Mouse (Mus musculus) liver, embryonic 13.5 days (tissue): ENCODE data around the gene Parvb. TPM values are rescaled to one million over a fixed set of nuclear protein-coding genes. Genes with fewer than 3 reads are reported as not detected.

Experiments
- ATAC-seq: fragments of 200-750 bp; cut with Nextera tagmentation; 2 replicates; pipeline ENCODE4 v1.8.0; 2017; ENCODE audit warnings: low read depth, mild to moderate bottlenecking, moderate number of reproducible peaks, moderate library complexity
- DNase-seq: peaks from one replicate; pipeline ENCODE4 v3.0.0; 2022
- H3K27ac ChIP-seq: fragments of 300-500 bp; sonication (generic); 2 replicates; pipeline ENCODE4 v1.5.1; 2015; ENCODE audit warnings: moderate library complexity, mild to moderate bottlenecking, inconsistent platforms
- H3K27me3 ChIP-seq: fragments of 300-500 bp; sonication (generic); 2 replicates; pipeline ENCODE4 v1.6.1; 2015; ENCODE audit warnings: mild to moderate bottlenecking, inconsistent platforms
- H3K36me3 ChIP-seq: fragments of 300-500 bp; sonication (generic); 2 replicates; pipeline ENCODE4 v1.6.1; 2015; ENCODE audit warnings: mild to moderate bottlenecking, inconsistent platforms
- H3K4me1 ChIP-seq: fragments of 300-500 bp; sonication (generic); replicated peaks from 2 replicates; pipeline ENCODE4 v1.6.1; 2015; ENCODE audit warnings: inconsistent platforms
- H3K4me2 ChIP-seq: fragments of 300-500 bp; sonication (generic); 2 replicates; pipeline ENCODE4 v1.6.1; 2015; ENCODE audit warnings: inconsistent platforms, mild to moderate bottlenecking, moderate library complexity
- H3K4me3 ChIP-seq: fragments of 300-500 bp; sonication (generic); replicated peaks from 2 replicates; pipeline ENCODE4 v1.5.1; 2015; ENCODE audit warnings: mild to moderate bottlenecking, inconsistent platforms
- H3K9ac ChIP-seq: fragments of 300-500 bp; sonication (generic); 2 replicates; pipeline ENCODE4 v1.6.1; 2015; ENCODE audit warnings: mild to moderate bottlenecking, inconsistent platforms
- H3K9me3 ChIP-seq: fragments of 300-500 bp; sonication (generic); replicated peaks from 2 replicates; pipeline ENCODE4 v1.6.1; 2016; ENCODE audit warnings: inconsistent platforms
- WGBS: fragments of 180-500 bp; shearing (Covaris S2); methylation state at CpG from one replicate; pipeline ENCODE4 v1.1.7; 2015; ENCODE audit not compliant: insufficient replicate concordance; 5-methylcytosine and 5-hydroxymethylcytosine counted together
- polyA plus RNA-seq: library from polyadenylated mRNA; unstranded; fragments of >200 nt; fragmentation: Nextera tagmentation; extraction: Ambion mirVana; gene quantifications from 2 replicates; pipeline ENCODE4 v1.2.1, GENCODE M21; 2015

Gene Parvb
- polyA plus RNA-seq, 1 experiment from 2014 or later: 6.7 TPM

DNA sequence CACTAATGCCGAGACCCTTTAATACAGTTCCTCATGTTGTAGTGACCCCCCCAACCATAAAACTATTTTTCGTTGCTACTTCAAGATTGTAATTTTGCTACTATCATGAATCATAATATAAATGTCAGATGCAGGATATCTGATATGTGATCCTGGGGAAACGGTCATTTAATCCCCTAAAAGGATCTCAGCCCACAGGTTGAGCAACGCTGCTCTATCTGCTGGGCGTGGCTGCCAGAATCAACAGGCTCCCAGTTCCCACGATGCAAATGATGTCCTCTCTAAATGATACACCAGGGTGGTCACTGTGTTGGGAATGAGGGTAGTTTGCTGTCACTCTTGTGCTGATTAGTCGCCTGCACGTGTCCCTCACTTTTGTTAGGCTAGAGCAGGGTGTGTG, 65.6 kb downstream of the Parvb start:
- Histone ChIP-seq H3K4me2 (no peak overlapping the region), H3K27me3 (no peaks in the 10 kb centered on the region), H3K4me1 (peaks cover 20% of the 10 kb centered on the region), H3K27ac (no peak overlapping the region), H3K9me3 (no peaks in the 10 kb centered on the region), H3K9ac (no peak overlapping the region), H3K36me3 (peaks cover 4% of the 10 kb centered on the region; the same call in 1 of the 2 replicates), H3K4me3 (no peak overlapping the region)
- 50% methylated on average over 8 of the region's 8 CpGs for WGBS
- DNase-seq (no peak), ATAC-seq (no peak)

GRCm38 (mm10) chr15:84298804-84299370, 67.0 kb downstream of the Parvb start:
- 52% methylated on average over 13 of the region's 13 CpGs for WGBS
- Histone ChIP-seq H3K9me3 (no peaks in the 10 kb centered on the region), H3K36me3 (peaks cover 4% of the 10 kb centered on the region; the same call in 1 of the 2 replicates), H3K4me2 (no peak overlapping the region), H3K4me1 (peaks cover 30% of the 10 kb centered on the region), H3K4me3 (no peak overlapping the region), H3K27ac (no peak overlapping the region), H3K27me3 (no peaks in the 10 kb centered on the region), H3K9ac (no peak overlapping the region)
- ATAC-seq (no peak), DNase-seq (no peak)

DNA sequence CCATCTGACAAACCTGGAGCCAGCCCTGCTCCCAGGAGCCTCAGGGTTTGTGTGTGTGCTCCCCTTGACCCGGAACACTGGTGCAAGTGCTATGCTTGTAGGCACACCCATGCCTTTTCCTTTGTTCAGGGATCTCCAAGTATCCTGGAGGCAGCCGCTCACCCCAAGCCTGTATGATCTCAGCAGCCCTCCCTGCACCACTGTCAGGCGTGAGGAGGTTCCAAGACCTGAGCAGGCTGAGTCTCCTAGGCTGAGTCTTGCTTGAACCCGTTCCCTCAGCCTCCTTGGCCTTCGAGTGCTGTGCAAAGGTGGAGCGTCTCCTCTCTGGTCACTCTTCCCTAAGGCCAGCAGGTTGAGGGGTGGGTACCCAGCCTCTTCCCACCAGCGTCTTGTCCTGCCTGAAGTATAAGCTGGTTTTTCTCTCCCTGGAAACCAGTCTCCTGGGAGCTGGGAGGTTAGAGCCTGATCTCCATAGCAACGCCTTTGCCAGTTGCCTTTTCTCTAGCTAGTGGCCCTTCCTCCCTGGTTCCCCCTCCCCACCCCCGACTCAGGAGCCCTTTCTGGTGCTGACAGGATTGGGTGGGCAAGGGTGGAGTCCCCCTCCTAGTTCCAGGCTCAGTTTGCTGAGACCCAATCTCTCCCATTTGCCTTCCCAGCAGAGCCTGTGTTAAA, 68.0 kb downstream of the Parvb start:
- no peak for DNase-seq
- peaks cover 4% of the 10 kb centered on the region; the same call in 1 of the 2 replicates for H3K36me3 ChIP-seq
- no peak overlapping the region for H3K27ac ChIP-seq
- H3K9me3 ChIP-seq: no peaks in the 10 kb centered on the region
- 55% methylated on average over 9 of the region's 9 CpGs for WGBS
- ATAC-seq: no peak
- no peak overlapping the region for H3K4me2 ChIP-seq
- H3K4me3 ChIP-seq: no peak overlapping the region
- no peaks in the 10 kb centered on the region for H3K27me3 ChIP-seq
- peaks cover 30% of the 10 kb centered on the region for H3K4me1 ChIP-seq
- H3K9ac ChIP-seq: no peak overlapping the region

DNA sequence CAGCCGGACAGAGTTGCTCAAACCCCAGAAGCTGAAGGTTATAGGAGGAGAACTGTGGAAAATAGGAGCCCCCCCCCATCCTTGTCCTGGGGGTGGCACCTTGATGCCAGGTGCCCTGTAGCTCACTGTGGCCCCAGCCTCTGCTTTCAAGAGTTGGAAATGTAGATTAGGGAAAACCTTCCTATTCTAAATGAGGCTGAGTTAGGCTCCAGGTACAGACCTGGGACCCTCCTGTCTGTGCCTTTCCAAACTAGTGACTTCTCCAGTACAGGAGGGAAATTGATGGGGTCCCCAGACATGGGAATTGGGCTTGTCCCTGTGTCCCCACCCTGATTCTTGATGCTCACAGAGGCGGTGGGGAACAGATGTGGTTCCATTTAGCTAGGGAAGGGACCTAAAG, 68.7 kb downstream of the Parvb start:
- H3K4me1 ChIP-seq: peaks cover 30% of the 10 kb centered on the region
- no peak overlapping the region for H3K9ac ChIP-seq
- H3K9me3 ChIP-seq: no peaks in the 10 kb centered on the region
- DNase-seq (no peak), ATAC-seq (no peak)
- H3K27me3 ChIP-seq: no peaks in the 10 kb centered on the region
- 63% methylated on average over 2 of the region's 2 CpGs for WGBS
- no peak overlapping the region for H3K4me3 ChIP-seq
- H3K36me3 ChIP-seq: peaks cover 1% of the 10 kb centered on the region; the same call in 1 of the 2 replicates
- H3K4me2 ChIP-seq: no peak overlapping the region
- no peak overlapping the region for H3K27ac ChIP-seq

DNA sequence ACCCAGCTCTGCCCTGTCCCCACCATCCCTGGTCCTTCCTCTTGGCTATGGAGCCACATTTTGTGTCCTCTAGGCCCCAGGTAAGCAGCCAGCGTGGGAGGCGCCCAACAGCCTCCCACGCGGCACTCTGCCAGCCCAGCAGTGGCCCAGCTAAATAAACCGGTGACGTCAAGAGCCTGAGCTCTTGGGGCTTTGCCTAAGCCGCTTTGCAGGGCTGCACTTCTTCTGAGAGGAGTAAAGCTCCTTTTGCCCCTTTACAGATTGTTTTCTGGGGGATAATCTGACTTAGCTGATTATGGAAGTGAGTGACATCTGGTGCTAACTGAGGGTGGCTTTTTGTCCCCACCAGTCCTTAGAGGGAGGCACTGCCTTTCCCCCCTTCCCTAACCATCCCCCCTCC, 69.2 kb downstream of the Parvb start:
- Histone ChIP-seq H3K27ac (no peak overlapping the region), H3K27me3 (no peaks in the 10 kb centered on the region), H3K4me2 (no peak overlapping the region), H3K9ac (no peak overlapping the region), H3K4me3 (no peak overlapping the region), H3K9me3 (no peaks in the 10 kb centered on the region), H3K36me3 (no peaks in the 10 kb centered on the region), H3K4me1 (peaks cover 30% of the 10 kb centered on the region)
- no peak for ATAC-seq
- DNase-seq: no peak
- WGBS: 51% methylated on average over 7 of the region's 7 CpGs

DNA sequence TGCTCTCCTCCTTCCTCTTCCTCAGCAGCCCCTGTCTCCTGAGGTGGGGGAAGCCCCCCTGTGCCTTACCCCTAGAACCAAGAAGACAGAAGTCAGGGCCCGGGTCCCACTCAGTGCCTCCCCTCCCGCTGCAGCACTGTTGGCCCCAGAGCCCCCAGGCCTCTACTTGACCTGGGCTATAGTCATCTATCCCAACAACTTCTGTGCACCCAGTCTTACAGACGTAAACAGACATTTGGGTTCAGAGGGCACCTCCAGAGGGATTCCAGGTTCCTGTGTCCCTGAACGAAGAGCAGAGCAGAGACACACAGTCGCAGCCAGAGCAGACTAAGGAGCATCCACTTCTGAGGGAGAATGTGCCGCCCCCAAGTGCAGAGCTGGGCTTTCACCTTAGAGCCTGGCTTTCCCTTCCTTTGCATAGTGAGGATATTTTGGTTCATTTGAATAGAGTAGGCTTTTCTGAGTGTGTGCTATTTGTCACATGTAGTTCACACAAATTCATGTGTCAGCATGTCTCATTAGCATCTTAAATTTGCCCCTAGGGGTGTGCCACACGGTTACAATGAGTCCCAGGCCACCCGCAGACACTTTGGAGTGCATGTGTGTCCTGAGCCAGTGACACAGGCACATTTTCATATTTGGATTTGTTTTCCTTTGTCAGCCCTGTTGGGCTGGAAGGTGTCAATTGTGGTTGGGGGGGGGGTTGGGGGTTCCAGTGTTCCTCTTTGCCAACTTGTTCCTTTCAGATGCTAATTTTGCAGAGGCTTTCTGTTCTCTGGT, 70.0 kb downstream of the Parvb start:
- 58% methylated on average over 8 of the region's 8 CpGs for WGBS
- DNase-seq (no peak), ATAC-seq (no peak)
- no peak overlapping the region for H3K9ac ChIP-seq
- H3K27ac ChIP-seq: no peak overlapping the region
- peaks cover 30% of the 10 kb centered on the region for H3K4me1 ChIP-seq
- peaks cover 2% of the 10 kb centered on the region; the same call in 1 of the 2 replicates for H3K36me3 ChIP-seq
- no peaks in the 10 kb centered on the region for H3K27me3 ChIP-seq
- no peaks in the 10 kb centered on the region for H3K9me3 ChIP-seq
- H3K4me3 ChIP-seq: no peak overlapping the region
- H3K4me2 ChIP-seq: no peak overlapping the region

GRCm38 (mm10) chr15:84303264-84303663, 71.4 kb downstream of the Parvb start:
- no peaks in the 10 kb centered on the region for H3K27me3 ChIP-seq
- no peaks in the 10 kb centered on the region for H3K9me3 ChIP-seq
- WGBS: 33% methylated on average over 10 of the region's 10 CpGs
- peaks cover 12% of the 10 kb centered on the region for H3K36me3 ChIP-seq
- H3K4me1 ChIP-seq: peaks cover 30% of the 10 kb centered on the region
- no peak for DNase-seq
- no peak overlapping the region for H3K9ac ChIP-seq
- H3K27ac ChIP-seq: no peak overlapping the region
- H3K4me2 ChIP-seq: no peak overlapping the region
- no peak overlapping the region for H3K4me3 ChIP-seq
- ATAC-seq: peak; percentile 66

- DNase-seq (no peak), ATAC-seq (no peak)
- Histone ChIP-seq H3K36me3 (peaks cover 12% of the 10 kb centered on the region), H3K4me2 (no peak overlapping the region), H3K9me3 (no peaks in the 10 kb centered on the region), H3K4me1 (peaks cover 29% of the 10 kb centered on the region), H3K4me3 (no peak overlapping the region), H3K27me3 (no peaks in the 10 kb centered on the region), H3K27ac (no peak overlapping the region), H3K9ac (no peak overlapping the region)
- WGBS: 74% methylated on average over 10 of the region's 10 CpGs
These were observed 73.5 kb downstream of the Parvb start for GRCm38 (mm10) chr15:84305333-84305732.

GRCm38 (mm10) chr15:84310271-84310670, 78.4 kb downstream of the Parvb start:
- Histone ChIP-seq H3K9me3 (no peaks in the 10 kb centered on the region), H3K9ac (0 out of 2 replicates have a peak overlapping the region, but pooled peaks have one; percentile 26), H3K4me2 (no peak overlapping the region), H3K27ac (peak overlapping the region; percentile 81), H3K4me1 (peaks cover 51% of the 10 kb centered on the region), H3K27me3 (no peaks in the 10 kb centered on the region), H3K36me3 (peaks cover 12% of the 10 kb centered on the region), H3K4me3 (no peak overlapping the region)
- DNase-seq: no peak
- ATAC-seq: no peak
- WGBS: 55% methylated on average over 11 of the region's 11 CpGs

DNA sequence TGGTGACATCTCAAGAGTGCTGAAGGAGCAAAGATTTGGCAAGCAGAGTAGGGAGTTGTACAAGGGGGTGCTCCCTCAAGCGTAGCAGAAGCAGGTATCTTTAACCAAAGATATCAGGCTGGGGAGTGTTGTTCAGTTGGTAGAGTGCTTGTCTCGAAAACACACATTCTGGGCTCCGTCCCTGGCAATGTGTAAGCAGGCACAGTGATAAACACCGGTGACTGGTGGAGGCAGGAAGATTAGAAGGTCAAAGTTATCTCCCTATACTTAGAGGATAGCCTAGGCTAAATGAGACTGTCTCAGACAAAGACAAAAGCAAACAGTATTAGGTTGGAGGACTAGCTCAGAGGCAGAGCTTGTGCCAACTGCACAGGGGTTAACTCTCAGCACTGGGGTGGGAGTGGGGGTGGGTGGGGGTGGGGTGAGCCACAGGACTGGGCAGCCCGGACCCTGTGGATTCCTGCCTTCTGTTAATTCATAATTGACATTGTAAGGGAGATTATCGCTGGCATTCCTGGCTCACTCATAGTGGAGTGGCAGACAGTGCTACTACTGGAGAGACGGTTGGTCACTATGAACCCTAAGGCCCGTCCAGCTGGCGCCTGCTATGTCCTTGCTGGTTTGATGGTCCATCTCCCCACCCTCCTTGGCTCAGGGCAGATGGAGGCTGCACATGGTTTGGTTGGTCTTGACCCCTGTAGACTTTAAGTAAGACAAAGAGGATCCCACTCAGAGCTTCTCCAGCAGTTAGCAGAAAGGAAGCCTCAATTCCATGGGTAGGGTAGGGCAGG, 79.6 kb downstream of the Parvb start:
- Histone ChIP-seq H3K9me3 (no peaks in the 10 kb centered on the region), H3K9ac (peak overlapping the region; percentile 26; the same call in 1 of the 2 replicates), H3K27ac (peak overlapping the region; percentile 81), H3K4me3 (no peak overlapping the region), H3K27me3 (no peaks in the 10 kb centered on the region), H3K36me3 (peaks cover 12% of the 10 kb centered on the region), H3K4me2 (peak overlapping the region; percentile 37), H3K4me1 (peaks cover 51% of the 10 kb centered on the region)
- DNase-seq (peak; percentile 67), ATAC-seq (peak; percentile 89)
- 43% methylated on average over 9 of the region's 9 CpGs for WGBS
